Mouse (Mus musculus) c-Kit-positive CD71-positive TER-119-negative erythroid progenitor cells, embryonic 14.5 days (primary cell): ENCODE measurements around the gene Ccdc162.

Source experiments
- DNase-seq: peaks from one replicate; pipeline ENCODE4 v3.0.0-alpha.2; 2013; ENCODE audit warnings: low read depth

The Ccdc162 gene

DNA sequence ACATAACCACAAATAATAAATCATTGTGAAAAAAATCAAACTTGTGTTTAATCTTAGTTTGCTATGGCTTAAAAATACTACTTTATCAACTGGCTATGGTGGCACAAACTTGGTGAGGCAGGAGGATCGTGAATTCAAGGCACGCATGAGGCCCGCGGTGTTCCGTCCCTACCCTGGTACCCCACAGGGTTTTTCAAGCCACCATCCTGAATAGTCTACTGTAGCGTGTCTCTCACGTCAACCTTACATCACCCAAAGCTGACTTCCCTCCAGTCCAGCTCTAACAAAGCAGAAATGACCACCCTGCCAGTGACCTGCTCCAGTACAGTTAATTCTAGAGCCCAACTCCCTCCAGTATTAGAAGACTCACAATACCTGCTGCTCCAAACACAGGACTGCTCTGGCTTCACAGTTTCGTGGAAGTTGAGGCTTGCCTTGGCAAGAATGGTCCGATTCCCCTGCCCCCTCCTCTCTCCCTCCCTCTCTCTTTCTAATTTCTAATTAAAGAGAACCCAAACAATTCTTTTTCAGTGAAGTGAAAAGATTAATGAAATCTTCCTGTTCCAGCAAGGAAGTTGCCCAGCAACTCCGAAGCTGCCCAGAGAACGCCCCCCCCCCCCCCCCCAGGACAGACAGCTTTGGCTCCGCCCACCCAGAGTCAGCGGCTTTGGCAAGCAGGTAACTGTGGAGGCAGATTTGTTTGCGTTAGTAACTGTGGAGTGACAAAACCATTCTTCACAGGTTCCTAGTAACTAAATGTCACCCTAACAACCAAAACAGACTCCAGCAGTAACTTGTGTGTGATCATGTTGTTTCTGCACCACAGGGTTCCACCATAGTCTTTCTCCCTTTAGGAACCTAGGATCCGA, at the start of gene Ccdc162:
TSS of gene Ccdc162 (minus strand) at position 606 of the 869 bp plus-strand sequence.
- no peak for DNase-seq

GRCm38 (mm10) chr10:41765586-41765985, 49.2 kb upstream of the Ccdc162 start:
- DNase-seq, result no peak

GRCm38 (mm10) chr10:41763741-41764385, 47.4 kb upstream of the Ccdc162 start:
- no peak for DNase-seq

- DNase-seq, result no peak
Measured at GRCm38 (mm10) chr10:41760866-41761265, 44.4 kb upstream of the Ccdc162 start.

- DNase-seq, result no peak
Measured at GRCm38 (mm10) chr10:41758041-41758440, 41.6 kb upstream of the Ccdc162 start.

DNA sequence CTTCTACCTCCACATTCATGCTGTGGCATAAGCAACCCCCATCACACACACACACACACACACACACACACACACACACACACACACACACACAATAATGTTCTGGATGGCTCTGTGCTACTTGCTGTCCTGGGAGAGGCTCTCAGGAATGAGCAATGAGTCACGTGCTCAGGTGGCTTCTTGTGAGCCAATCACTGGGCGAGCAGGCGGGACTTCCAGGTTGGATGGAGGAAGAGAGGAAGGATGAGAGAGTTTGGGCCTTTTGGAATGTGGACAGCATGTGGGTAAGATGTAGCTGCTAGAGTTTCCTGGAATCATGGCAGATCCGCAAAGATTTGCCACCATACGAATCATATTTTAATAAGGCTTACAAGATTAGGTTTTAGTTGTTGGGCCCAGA, 40.8 kb upstream of the Ccdc162 start:
- no peak for DNase-seq

DNA sequence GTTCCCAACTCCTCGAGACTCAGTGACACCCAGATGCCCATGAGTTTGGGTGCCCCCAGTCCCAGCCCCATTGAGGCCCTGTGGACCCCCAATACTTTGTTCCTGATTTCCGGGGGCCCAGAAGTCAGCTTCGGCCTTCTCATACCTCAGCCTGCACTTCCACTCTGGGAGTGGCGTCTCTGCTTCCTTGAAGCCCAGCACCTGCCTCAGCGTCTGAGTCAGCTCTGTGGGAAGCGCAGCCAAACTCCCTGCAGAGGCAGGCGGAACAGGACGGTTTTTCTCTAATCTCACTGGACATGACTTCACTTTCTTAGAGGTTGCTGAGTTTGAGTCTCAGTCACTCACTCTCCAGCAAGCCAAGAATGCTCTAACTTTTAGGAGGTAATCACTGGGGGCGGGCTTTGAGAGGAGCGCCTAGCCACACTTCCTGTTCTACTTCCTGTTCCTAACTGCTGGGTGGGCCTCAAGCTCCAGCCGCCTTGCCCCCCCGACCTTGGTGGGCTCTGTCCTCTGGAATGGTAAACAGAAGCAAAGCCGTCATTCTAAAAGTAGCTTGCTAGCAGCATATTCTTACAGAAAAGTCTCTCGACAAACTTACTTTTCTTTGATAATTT, 35.5 kb upstream of the Ccdc162 start:
- no peak for DNase-seq

- no peak for DNase-seq
Measured at GRCm38 (mm10) chr10:41749306-41749705, 32.9 kb upstream of the Ccdc162 start.

DNA sequence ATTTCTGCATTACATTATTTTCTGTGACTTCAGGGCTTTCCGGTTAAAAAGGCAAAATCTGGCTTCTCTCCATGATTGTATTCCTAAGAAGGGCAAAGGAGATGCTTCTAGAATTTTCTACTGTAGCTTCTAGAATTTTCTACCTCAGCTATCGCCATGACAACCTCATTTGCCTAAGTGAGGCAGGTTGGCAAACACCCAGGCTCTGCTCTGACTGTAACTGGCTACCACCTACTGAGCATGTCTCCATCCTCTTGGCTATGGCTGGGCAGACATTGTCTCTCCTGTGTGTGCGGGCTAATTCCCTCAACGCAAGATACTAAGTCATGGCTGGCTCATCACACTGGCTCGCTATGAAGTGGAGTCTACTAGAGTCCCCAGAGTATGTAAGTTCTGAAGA, 30.1 kb upstream of the Ccdc162 start:
- no peak for DNase-seq

- DNase-seq, result no peak
Measured at GRCm38 (mm10) chr10:41744006-41744405, 27.6 kb upstream of the Ccdc162 start.

DNA sequence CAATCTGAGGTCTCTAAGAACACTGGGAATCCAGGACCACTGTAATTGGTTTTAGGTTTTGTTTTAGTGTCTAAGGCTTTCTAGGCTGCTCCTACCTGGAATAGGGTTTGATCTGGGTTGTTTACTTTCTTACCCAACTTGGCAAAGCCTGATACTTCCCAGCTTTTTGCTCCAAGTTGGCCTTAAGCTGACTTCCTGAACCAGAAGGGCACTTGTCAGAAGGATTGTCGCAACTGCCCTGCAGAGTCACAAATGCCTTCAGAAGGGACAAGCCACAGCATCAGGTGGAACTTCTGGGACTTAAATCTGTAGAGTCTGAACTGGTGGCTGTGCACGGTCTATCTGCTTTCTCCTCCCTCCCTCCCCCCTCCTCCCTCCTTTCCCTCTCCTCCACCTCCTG, 23.8 kb upstream of the Ccdc162 start:
- no peak for DNase-seq

- no peak for DNase-seq
Measured at GRCm38 (mm10) chr10:41737245-41737644, 20.8 kb upstream of the Ccdc162 start.

GRCm38 (mm10) chr10:41735398-41735797, 19.0 kb upstream of the Ccdc162 start:
- no peak for DNase-seq

DNA sequence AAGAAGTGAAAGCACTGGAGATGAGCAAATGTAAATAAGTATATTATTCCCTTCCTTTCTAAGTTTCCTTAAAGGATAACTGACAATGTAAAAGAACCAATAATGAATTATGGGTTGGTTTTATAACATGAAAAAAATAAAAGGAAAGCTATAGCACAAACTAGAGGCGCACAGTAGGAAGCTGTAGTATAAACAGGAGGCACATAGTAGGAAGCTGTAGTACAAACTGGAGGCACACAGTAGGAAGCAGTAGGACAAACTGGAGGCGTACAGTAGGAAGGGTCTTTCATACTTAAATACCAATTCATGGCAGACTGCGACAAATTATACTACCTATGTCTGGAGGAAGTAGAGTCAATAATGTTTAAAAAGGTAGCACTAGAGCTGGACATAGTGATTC, 16.8 kb upstream of the Ccdc162 start:
- no peak for DNase-seq

DNA sequence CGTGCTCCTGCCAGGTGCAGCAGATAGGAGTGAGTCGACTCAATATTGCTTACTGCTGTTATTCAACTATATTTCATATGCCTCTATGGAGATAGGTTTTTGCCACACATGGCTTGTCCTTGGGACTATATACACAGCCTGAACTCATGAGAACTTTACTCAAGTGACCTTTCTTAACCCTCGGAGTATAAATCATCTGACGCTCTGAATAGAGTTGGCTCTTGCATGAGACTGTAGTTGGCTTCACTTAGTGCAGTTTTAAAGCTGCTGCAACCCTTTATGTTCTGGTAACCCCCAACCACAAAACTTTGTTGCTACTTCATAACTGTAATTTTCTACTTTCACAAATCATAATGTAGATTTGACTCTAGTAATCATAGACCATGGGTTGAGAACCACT, 15.5 kb upstream of the Ccdc162 start:
- DNase-seq, result no peak

GRCm38 (mm10) chr10:41730746-41731145, 14.3 kb upstream of the Ccdc162 start:
- DNase-seq, result no peak

DNA sequence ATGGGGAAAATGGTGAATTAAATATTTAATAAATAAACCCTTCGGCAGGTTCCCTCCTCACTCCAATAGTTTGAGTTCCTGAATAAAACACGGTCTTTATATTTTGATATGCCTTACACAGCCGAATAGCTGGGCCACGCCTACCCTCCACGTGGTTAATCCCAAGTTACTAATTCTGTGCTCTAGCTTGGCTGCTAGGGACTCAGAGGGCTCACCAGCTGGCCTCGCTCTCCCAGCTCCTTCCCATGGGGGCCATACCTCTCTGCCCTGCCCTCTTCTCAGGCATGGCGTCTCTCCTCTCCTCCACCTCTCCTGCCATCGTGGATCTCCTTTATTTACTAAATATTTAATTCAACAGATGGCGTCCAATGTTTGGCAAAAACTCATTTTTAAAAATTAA, 9.8 kb upstream of the Ccdc162 start:
- DNase-seq, result no peak

DNA sequence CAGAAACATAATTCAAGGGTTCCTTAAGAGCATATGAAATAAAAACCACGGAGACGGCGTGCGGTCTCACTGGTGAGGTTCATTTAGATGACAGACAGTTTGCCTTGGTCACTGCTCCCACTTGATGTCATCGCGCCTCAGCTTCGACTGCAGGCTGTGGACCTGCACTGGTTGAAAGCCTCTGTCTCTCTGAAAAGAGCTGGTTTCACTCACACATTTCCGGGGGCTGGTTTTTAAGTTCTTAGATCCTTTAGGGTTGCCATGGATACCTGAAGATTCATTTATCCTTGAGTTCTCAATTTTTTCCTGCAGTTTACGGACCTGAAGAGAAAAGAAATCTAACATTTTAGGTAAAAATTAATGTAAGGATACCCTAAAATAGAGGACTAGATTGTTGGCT, 3.2 kb upstream of the Ccdc162 start:
- no peak for DNase-seq

GRCm38 (mm10) chr10:41715557-41715956, 877 bp downstream of the Ccdc162 start:
- DNase-seq, result no peak

GRCm38 (mm10) chr10:41711467-41711866, 5.0 kb downstream of the Ccdc162 start:
- DNase-seq, result no peak

GRCm38 (mm10) chr10:41710773-41711172, 5.7 kb downstream of the Ccdc162 start:
- no peak for DNase-seq

DNA sequence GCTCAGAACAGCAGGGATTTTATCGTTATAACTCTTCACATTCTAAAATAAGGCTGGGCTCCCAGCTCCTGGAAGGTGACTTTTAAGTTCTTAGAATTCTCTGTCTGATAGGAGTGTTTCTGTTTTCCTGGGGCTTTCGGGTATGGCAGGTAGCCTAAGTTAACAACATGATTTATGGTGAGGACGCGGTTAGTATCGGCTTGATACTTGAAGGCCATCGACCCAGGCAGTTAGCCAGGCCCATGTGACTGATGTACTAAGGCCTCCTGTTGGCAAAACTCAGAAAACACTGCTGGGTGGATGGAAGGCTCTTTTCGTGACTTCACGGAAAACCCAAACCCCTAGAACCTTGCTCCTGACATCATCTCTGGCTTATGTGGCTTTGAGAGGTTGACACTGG, 7.1 kb downstream of the Ccdc162 start:
- no peak for DNase-seq

DNA sequence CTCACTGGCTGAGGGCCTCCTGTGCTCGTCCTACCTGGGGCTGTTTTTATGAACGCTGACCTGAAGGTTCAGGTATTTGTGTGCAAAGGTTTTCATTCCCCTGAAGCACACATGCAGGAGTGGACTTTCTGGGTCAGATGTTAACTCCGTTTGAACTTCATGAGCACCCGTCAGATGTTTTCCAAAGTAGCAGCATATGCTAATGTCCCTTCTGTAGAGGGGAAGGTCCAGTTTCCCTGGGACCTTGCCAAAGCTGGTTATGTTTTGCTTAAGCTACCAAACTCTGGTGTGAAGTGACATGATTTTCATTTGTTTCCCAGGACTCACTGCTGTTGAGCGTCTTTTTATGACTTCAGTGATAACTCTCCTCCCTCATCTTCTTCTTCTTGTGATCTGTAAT, 16.8 kb downstream of the Ccdc162 start:
- no peak for DNase-seq
